Mouse (Mus musculus): ENCODE measurements around the gene Itpr2. TPM values are rescaled to one million over a fixed set of nuclear protein-coding genes. Genes with fewer than 3 reads are reported as not detected.

Gene Itpr2
- total RNA-seq, 2 experiments from 2014 or later, result 5.4 to 7.2 TPM

- no peak for DNase-seq (ENCODE audit: low spot score)
Observed at GRCm38 (mm10) chr6:146352258-146352805, 149.7 kb downstream of the Itpr2 start.

DNA sequence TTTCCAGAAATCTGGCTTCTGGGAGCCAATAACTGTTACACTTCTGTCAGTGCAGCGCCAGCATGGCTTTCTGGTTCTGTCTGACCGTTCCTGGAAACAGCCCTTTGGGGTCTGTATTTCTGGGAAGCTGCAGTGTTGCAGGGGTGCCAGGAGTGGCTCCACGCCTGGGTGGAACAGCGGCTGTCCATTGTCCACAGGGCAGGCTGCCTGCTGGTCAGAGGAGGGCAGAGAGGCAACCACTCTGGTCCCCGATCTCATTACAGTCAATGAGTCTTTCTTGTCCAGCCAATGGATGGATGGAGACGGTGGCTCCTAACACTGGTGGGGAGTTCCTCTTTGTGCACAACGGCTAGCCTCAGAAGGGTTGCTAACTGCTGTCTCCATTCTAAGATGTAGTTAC is 150.2 kb downstream of the Itpr2 start:
- DNase-seq (ENCODE audit: low spot score), result no peak

DNA sequence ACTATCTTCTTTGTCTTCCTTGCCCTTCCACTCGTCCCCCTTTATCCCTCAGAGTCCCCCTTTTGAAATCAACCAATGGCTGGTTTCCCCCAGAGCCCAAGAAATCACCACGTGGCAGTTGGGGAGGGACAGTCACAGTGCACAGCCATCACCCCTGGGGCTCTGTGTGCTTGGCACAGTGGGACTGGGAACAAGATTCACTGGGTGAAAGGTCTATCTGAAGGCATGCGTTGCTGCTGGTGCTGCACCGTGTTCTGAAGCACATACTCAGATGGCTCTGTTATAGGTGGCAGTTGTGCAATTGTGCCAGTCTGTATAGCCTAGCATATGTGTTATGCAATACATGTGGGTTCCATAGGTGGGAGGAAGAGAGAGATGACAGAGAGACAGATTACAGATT is 154.5 kb downstream of the Itpr2 start:
- no peak for DNase-seq (ENCODE audit: low spot score)

- no peak for DNase-seq (ENCODE audit: low spot score)
Observed at GRCm38 (mm10) chr6:146346545-146347195, 155.4 kb downstream of the Itpr2 start.

GRCm38 (mm10) chr6:146344732-146345131 is 157.3 kb downstream of the Itpr2 start:
- DNase-seq (ENCODE audit: low spot score), result no peak

DNA sequence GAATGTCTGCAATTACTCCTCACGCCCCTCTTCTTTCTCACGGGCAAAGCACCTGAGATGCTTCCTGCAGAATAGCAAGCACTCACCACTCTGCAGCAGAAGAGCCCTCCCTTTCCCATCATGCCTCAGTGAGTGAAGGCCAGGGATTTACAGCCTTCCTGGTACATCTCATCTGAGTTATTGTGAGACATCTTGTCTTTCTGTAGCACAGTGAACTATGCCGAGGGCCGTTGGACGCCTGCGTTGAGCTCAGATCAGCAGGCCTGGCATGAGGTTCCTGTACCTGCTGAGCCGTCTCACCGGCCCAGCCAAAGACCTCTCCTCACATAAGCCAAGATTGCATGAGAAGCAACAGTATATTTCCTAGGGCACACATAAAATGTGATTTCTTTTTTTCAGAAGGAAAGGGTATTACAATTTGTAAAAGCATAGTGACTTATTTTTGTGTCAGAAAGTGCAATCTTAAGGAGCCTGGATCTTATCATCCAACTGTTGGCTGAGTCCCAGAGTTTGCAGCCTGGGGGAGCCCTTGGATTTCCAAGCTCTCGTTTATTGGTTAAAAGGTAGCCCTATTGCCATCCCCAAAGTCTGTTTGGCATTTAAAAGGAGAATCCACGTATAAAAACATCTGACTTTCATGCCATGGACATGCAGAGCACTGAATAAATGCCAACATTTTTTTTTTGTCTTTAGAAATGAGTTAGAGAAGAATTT is 158.2 kb downstream of the Itpr2 start:
- no peak for DNase-seq (ENCODE audit: low spot score)

DNA sequence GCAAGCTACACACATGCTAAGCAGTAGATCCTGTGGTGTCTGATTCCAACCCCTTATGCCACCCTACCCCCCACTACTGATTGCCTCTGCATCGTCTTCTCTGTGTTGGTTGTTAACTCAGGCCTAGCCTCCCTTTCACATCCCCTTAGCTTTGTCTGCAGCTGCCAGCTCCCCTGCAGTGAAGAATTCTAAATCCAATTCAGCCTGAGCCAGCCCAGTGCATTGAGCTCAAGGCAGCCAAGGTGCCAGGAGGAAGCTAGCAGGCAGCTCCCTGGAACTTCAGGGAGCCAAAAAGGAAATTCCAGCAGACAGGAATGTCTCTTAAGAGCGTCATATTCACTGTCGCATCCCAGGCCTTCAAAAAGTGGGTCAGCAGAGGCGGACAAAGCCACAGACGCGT is 159.0 kb downstream of the Itpr2 start:
- no peak for DNase-seq (ENCODE audit: low spot score)

GRCm38 (mm10) chr6:146341934-146342333 is 160.1 kb downstream of the Itpr2 start:
- DNase-seq (ENCODE audit: low spot score), result no peak

GRCm38 (mm10) chr6:146341413-146341812 is 160.6 kb downstream of the Itpr2 start:
- no peak for DNase-seq (ENCODE audit: low spot score)

GRCm38 (mm10) chr6:146340951-146341350 is 161.1 kb downstream of the Itpr2 start:
- DNase-seq (ENCODE audit: low spot score), result no peak

GRCm38 (mm10) chr6:146339779-146340178 is 162.2 kb downstream of the Itpr2 start:
- peak; percentile 64 for DNase-seq (ENCODE audit: low spot score)

DNA sequence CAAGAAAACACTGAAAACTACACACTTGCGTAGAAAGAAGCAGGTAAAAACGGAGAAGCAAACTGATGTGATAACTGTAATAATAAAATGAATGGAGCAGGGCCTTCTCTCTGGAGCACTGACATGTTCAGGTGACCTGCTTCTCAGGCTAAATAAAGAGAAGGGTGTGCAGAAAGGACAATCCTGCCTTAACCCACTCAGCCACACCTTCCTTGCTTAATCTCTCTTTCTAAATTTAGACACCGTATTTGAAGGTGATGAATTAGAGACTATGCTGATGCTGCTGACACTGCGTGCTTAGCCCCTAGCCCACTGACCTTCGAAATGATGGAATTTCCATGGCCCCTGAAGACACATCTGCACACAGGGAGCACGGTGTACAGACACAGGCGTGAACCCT is 164.8 kb downstream of the Itpr2 start:
- DNase-seq (ENCODE audit: low spot score), result no peak

GRCm38 (mm10) chr6:146335191-146335590 is 166.8 kb downstream of the Itpr2 start:
- DNase-seq (ENCODE audit: low spot score), result no peak

DNA sequence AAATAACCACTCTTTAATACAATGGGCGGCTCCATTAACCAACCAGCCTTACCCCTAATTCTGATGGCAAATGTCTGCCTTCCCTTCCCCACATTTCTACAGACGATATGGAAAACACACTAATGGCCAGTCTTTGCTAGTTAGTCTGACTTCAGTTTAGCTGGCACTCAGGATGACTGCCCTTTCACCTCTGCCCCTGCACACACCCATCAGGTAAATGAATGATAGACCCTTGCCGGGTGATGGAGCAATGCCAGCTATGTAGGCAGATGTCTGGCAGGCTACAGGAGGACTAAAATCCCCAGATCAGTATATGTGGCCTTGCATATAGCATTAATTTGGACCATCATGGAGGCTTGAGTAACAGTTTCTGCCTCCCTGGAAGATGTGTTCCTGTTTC is 168.5 kb downstream of the Itpr2 start:
- DNase-seq (ENCODE audit: low spot score), result no peak

- no peak for DNase-seq (ENCODE audit: low spot score)
Observed at GRCm38 (mm10) chr6:146331017-146331669, 170.9 kb downstream of the Itpr2 start.

DNA sequence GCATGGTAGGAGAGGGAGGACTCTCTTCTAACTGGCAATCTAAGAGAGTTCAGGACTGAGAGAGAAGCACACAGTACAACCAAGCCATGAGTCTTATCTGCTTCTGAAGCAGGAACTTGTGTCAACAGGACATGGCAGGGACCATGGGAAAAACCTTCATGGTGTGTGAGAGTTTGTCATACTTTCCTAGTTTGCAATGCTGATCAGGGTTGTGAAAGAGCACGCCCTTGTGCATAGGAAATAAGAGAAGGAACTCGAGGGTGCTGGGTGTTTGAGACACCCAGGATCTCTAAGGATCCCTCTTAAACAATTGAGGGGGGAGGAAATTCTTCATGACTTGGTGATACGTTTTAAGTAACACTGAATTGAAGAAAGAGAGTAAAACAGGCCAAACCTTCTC is 172.9 kb downstream of the Itpr2 start:
- DNase-seq (ENCODE audit: low spot score), result no peak

GRCm38 (mm10) chr6:146326631-146327030 is 175.4 kb downstream of the Itpr2 start:
- peak; percentile 58 for DNase-seq (ENCODE audit: low spot score)

DNA sequence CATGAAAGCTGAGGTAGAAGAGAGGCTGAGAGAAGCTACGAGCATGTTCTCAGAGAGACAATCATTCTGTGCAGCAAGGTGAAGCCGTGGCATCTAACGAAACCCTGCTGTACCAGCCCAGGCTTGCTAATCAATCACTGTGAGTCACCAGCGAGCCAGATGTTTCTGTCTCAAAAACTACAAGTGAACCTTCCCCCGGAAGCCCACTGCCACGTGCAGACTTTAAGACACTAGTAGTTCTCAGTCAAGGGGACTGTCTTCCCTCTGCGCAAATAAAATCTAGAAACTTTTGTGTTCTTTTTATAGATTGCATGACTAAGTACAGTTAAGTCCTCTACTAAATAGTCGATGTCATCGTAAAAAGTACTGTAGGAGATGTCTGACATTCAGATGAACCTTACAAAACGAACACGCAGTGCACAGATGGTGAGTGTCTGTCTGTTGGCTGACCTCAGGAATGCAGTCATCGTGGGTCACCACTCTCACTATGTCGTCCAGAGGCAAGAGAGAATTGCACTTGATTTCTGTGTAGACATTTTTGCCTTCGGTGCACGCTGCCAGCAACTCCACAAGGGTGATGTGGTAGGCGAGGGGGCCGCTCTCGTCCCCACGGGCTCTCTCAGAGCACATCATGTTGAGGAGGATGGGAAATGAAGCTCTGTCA is 177.3 kb downstream of the Itpr2 start:
- DNase-seq (ENCODE audit: low spot score), result no peak

GRCm38 (mm10) chr6:146322555-146322954 is 179.5 kb downstream of the Itpr2 start:
- no peak for DNase-seq (ENCODE audit: low spot score)

- DNase-seq (ENCODE audit: low spot score), result no peak
Observed at GRCm38 (mm10) chr6:146321951-146322350, 180.1 kb downstream of the Itpr2 start.

DNA sequence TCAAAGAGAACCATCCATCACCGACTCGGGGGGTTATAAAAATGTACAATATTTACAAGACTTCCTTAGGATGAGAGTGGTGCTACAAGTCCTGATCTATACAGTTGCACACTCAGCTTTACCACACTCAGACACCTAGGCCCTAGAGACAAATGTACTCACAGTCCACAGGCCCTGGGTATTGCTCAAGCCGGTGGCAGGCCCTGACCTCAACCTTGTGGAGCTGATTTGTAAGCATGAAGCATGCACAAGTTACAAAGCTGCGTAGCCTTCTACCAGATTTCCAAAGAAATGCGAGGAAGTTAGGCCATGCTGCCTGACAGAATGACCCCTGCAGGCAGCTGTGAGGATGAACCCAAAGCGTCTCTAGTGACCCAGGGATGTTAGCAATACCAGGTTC is 185.6 kb downstream of the Itpr2 start:
- no peak for DNase-seq (ENCODE audit: low spot score)

GRCm38 (mm10) chr6:146315153-146315552 is 186.9 kb downstream of the Itpr2 start:
- no peak for DNase-seq (ENCODE audit: low spot score)
